Mouse (Mus musculus): ENCODE measurements around the gene Sec14l5. TPM values are rescaled to one million over a fixed set of nuclear protein-coding genes. Genes with fewer than 3 reads are reported as not detected.

Sec14l5 gene
- polyA plus RNA-seq, 1 experiment from 2014 or later: 0.04 TPM

DNA sequence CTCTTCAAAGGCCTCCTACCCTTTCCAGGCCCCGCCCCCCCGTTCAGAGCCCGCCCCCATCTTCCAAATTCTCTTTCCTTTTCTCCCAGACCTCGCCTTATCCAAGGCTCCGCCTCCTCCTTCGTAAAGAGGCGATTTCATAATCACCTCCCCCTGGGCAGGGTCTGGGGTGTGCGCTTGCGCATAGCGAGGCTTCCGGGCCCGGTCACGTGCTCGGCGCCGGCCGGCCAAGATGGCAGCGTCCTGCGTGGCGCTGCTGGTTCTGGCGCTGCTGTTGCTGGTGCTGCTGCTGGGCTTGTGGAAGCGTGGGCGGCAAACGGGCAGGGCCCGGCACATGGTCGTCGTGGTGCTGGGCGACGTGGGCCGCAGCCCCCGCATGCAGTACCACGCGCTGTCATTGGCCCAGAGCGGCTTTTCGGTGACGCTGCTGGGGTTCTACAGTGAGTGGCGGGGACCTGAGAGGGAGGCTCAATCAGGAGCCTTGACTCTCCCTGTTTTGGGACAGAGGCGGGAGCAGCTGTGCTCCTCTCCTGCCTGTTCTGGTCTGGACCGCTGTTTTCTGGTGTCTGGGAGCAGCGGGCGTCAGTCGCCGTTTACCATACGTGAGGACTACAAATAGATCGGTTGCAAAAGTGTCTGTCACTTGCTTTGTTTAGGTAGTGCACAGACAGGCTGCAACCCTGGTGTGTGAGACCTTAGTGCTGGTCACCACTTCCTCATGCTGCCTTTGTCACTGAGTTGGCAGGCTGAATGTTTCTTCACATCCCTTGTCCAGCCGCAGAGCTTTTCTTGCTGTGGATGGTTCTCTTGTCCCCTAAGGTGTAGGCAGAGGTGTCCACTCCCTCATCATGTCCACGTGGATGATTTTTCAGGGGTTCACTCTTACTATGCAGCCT lies 86.8 kb downstream of the Sec14l5 start, which contains the start of gene Alg1:
TSS of gene Alg1 (plus strand) at position 204 of the 896 bp plus-strand sequence.
- WGBS: 2% methylated on average over 47 of the region's 47 CpGs
- Histone ChIP-seq H3K4me3 (ENCODE audit: low read depth, low read length) (peak within 1 kb of the TSS; percentile 91), H3K36me3 (ENCODE audit: control insufficient read depth, insufficient read depth, low read length) (no peaks in the 10 kb centered on the region), H3K4me2 (replicated peaks; ENCODE audit: low read depth) (peak within 1 kb of the TSS; percentile 87), H3K27ac (replicated peaks) (peak within 1 kb of the TSS; percentile 75), H3K27me3 (ENCODE audit: control insufficient read depth, insufficient read depth, low read length) (no peaks in the 10 kb centered on the region), H3K9me3 (ENCODE audit: control insufficient read depth, low read length) (no peaks in the 10 kb centered on the region), H3K4me1 (replicated peaks; ENCODE audit: control insufficient read depth, insufficient read depth) (peaks cover 2% of the 10 kb centered on the region; the same call in 1 of the 2 replicates), H3K9ac (ENCODE audit: low read length) (peak within 1 kb of the TSS; percentile 82)
- TF ChIP-seq EP300 (optimal IDR thresholded peaks at IDR 0.05): no peak
- 0 out of 2 replicates have a peak, but pooled peaks have one; percentile 21 for TF ChIP-seq CTCF (IDR thresholded peaks at IDR 0.05; ENCODE audit: low read depth)
- DNase-seq (ENCODE audit: low spot score) (peak; percentile 95), ATAC-seq (ENCODE audit: low FRiP score, low TSS enrichment) (peak; percentile 97)

Small RNAs within 50 kb of the gene (microRNA-seq; reads per million reads assigned to microRNA genes)
- gene Gm23689 (not detected), gene Gm26095 (not detected), gene Mir6364 (not detected)

Other genes with a start within 250 kb of the Sec14l5 start
- 92.9 and 93.6 TPM in 2 replicates for gene Nudt16l1, start 208.3 kb upstream of the Sec14l5 start, polyA plus RNA-seq (2015; fragmentation: Nextera tagmentation; extraction: Ambion mirVana)
- 21.6 and 22.7 TPM in 2 replicates for gene Anks3, start 182.9 kb upstream of the Sec14l5 start, polyA plus RNA-seq (2015; fragmentation: Nextera tagmentation; extraction: Ambion mirVana)
- gene Sept12, start 149.3 kb upstream of the Sec14l5 start, polyA plus RNA-seq (2015; fragmentation: Nextera tagmentation; extraction: Ambion mirVana): not detected in 2 replicates
- gene Smim22, start 139.8 kb upstream of the Sec14l5 start, polyA plus RNA-seq (2015; fragmentation: Nextera tagmentation; extraction: Ambion mirVana): 112 and 114 TPM in 2 replicates
- gene Rogdi, start 133.6 kb upstream of the Sec14l5 start, polyA plus RNA-seq (2015; fragmentation: Nextera tagmentation; extraction: Ambion mirVana): 36.6 and 44.7 TPM in 2 replicates
- gene Glyr1, start 97.2 kb upstream of the Sec14l5 start, polyA plus RNA-seq (2015; fragmentation: Nextera tagmentation; extraction: Ambion mirVana): 64.8 and 65.2 TPM in 2 replicates
- gene Ubn1, start 97.1 kb upstream of the Sec14l5 start, polyA plus RNA-seq (2015; fragmentation: Nextera tagmentation; extraction: Ambion mirVana): 9.1 and 9.3 TPM in 2 replicates
- 61.5 and 66.2 TPM in 2 replicates for gene Ppl, start 14.7 kb upstream of the Sec14l5 start, polyA plus RNA-seq (2015; fragmentation: Nextera tagmentation; extraction: Ambion mirVana)
- 11.2 and 13.0 TPM in 2 replicates for gene Nagpa, start 56.9 kb downstream of the Sec14l5 start, polyA plus RNA-seq (2015; fragmentation: Nextera tagmentation; extraction: Ambion mirVana)
- gene AU021092, start 75.2 kb downstream of the Sec14l5 start, polyA plus RNA-seq (2015; fragmentation: Nextera tagmentation; extraction: Ambion mirVana): 11.8 and 13.1 TPM in 2 replicates
- 23.0 and 23.4 TPM in 2 replicates for gene Alg1, start 86.5 kb downstream of the Sec14l5 start, polyA plus RNA-seq (2015; fragmentation: Nextera tagmentation; extraction: Ambion mirVana)
- gene Eef2kmt, start 108.9 kb downstream of the Sec14l5 start, polyA plus RNA-seq (2015; fragmentation: Nextera tagmentation; extraction: Ambion mirVana): 28.5 and 29.1 TPM in 2 replicates

Measured in stomach, postnatal 0 days (tissue).